Mouse (Mus musculus) kidney, embryonic 15.5 days (tissue): ENCODE data around the gene Htt. TPM values are rescaled to one million over a fixed set of nuclear protein-coding genes. Genes with fewer than 3 reads are reported as not detected.
"Not testable (repeated sequence)": the region's sequence is repeated elsewhere in the genome, so short reads cannot be mapped to it uniquely, and the experiment has no call there.

Experiments
- ATAC-seq: fragments of 200-750 bp; cut with Nextera tagmentation; replicated peaks from 2 replicates; pipeline ENCODE4 v1.8.0; 2017; ENCODE audit warnings: moderate TSS enrichment; ENCODE audit not compliant: low FRiP score
- H3K27ac ChIP-seq: fragments of 300-500 bp; sonication (generic); 2 replicates; pipeline ENCODE4 v1.5.1; 2015; ENCODE audit warnings: mild to moderate bottlenecking, inconsistent platforms
- H3K27me3 ChIP-seq: fragments of 300-500 bp; sonication (generic); 2 replicates; pipeline ENCODE4 v1.6.1; 2015; ENCODE audit warnings: inconsistent platforms
- H3K36me3 ChIP-seq: fragments of 300-500 bp; sonication (generic); 2 replicates; pipeline ENCODE4 v1.6.1; 2015; ENCODE audit warnings: inconsistent platforms
- H3K4me1 ChIP-seq: fragments of 300-500 bp; sonication (generic); 2 replicates; pipeline ENCODE4 v1.6.1; 2015; ENCODE audit warnings: inconsistent platforms
- H3K4me2 ChIP-seq: fragments of 300-500 bp; sonication (generic); 2 replicates; pipeline ENCODE4 v1.6.1; 2015; ENCODE audit warnings: moderate library complexity, mild to moderate bottlenecking, inconsistent platforms
- H3K4me3 ChIP-seq: fragments of 300-500 bp; sonication (generic); replicated peaks from 2 replicates; pipeline ENCODE4 v1.5.1; 2015; ENCODE audit warnings: mild to moderate bottlenecking, inconsistent platforms
- H3K9ac ChIP-seq: fragments of 300-500 bp; sonication (generic); 2 replicates; pipeline ENCODE4 v1.6.1; 2015; ENCODE audit warnings: mild to moderate bottlenecking, inconsistent platforms
- H3K9me3 ChIP-seq: fragments of 300-500 bp; sonication (generic); replicated peaks from 2 replicates; pipeline ENCODE4 v1.6.1; 2016; ENCODE audit warnings: inconsistent platforms
- WGBS: fragments of 180-500 bp; shearing (Covaris S2); methylation state at CpG from one replicate; pipeline ENCODE4 v1.1.7; 2015; ENCODE audit warnings: mixed read lengths; 5-methylcytosine and 5-hydroxymethylcytosine counted together
- polyA plus RNA-seq: library from polyadenylated mRNA; unstranded; fragments of >200 nt; fragmentation: Nextera tagmentation; extraction: Ambion mirVana; gene quantifications from 2 replicates; pipeline ENCODE4 v1.2.1, GENCODE M21; 2015

Gene Htt
- polyA plus RNA-seq, 1 experiment from 2014 or later, result 12.9 TPM

GRCm38 (mm10) chr5:34785027-34785426, 23.5 kb downstream of the Htt start:
- WGBS, result 88% methylated on average over 3 of the region's 3 CpGs

GRCm38 (mm10) chr5:34791141-34791540, 29.6 kb downstream of the Htt start:
- WGBS, result 89% methylated on average over 2 of the region's 2 CpGs
- H3K4me2 ChIP-seq, result no peak overlapping the region
- H3K36me3 ChIP-seq, result peaks cover 61% of the 10 kb centered on the region
- H3K4me1 ChIP-seq, result no peaks in the 10 kb centered on the region
- H3K27ac ChIP-seq, result no peak overlapping the region
- ATAC-seq, result no peak
- H3K27me3 ChIP-seq, result no peaks in the 10 kb centered on the region
- H3K9ac ChIP-seq, result no peak overlapping the region
- H3K9me3 ChIP-seq, result no peaks in the 10 kb centered on the region
- no peak overlapping the region for H3K4me3 ChIP-seq

More at GRCm38 (mm10) chr5:34785027-34785426, 23.5 kb downstream of the Htt start:
- H3K27ac ChIP-seq, result no peak overlapping the region
- peaks cover 31% of the 10 kb centered on the region for H3K36me3 ChIP-seq
- no peak overlapping the region for H3K4me3 ChIP-seq
- ATAC-seq, result no peak
- H3K4me1 ChIP-seq, result no peaks in the 10 kb centered on the region
- no peaks in the 10 kb centered on the region for H3K27me3 ChIP-seq
- no peak overlapping the region for H3K9ac ChIP-seq
- H3K9me3 ChIP-seq, result no peaks in the 10 kb centered on the region
- H3K4me2 ChIP-seq, result no peak overlapping the region

- ATAC-seq, result no peak
- 92% methylated on average over 5 of the region's 5 CpGs for WGBS
- H3K27me3 ChIP-seq, result no peaks in the 10 kb centered on the region
- H3K4me3 ChIP-seq, result no peak overlapping the region
- H3K4me2 ChIP-seq, result no peak overlapping the region
- H3K9ac ChIP-seq, result no peak overlapping the region
- no peaks in the 10 kb centered on the region for H3K9me3 ChIP-seq
- H3K27ac ChIP-seq, result no peak overlapping the region
- H3K4me1 ChIP-seq, result no peaks in the 10 kb centered on the region
- peaks cover 73% of the 10 kb centered on the region for H3K36me3 ChIP-seq
Observed at GRCm38 (mm10) chr5:34800292-34800953, 38.9 kb downstream of the Htt start.

- Histone ChIP-seq H3K9me3 (no peaks in the 10 kb centered on the region), H3K4me1 (no peaks in the 10 kb centered on the region), H3K27me3 (no peaks in the 10 kb centered on the region), H3K27ac (no peak overlapping the region), H3K4me3 (no peak overlapping the region), H3K36me3 (peaks cover 64% of the 10 kb centered on the region), H3K4me2 (no peak overlapping the region), H3K9ac (no peak overlapping the region)
- 97% methylated on average over 1 of the region's 1 CpGs for WGBS
- ATAC-seq, result no peak
Observed at GRCm38 (mm10) chr5:34806038-34806437, 44.5 kb downstream of the Htt start.

- Histone ChIP-seq H3K27me3 (no peaks in the 10 kb centered on the region), H3K9me3 (no peaks in the 10 kb centered on the region), H3K36me3 (peaks cover 70% of the 10 kb centered on the region), H3K27ac (no peak overlapping the region), H3K4me3 (no peak overlapping the region), H3K4me1 (no peaks in the 10 kb centered on the region), H3K9ac (no peak overlapping the region), H3K4me2 (no peak overlapping the region)
- WGBS, result 92% methylated on average over 3 of the region's 3 CpGs
- ATAC-seq, result no peak
Observed at GRCm38 (mm10) chr5:34822431-34823149, 61.0 kb downstream of the Htt start.

GRCm38 (mm10) chr5:34854079-34854478, 92.5 kb downstream of the Htt start:
- no peak for ATAC-seq
- Histone ChIP-seq H3K36me3 (peaks cover 59% of the 10 kb centered on the region), H3K27me3 (no peaks in the 10 kb centered on the region), H3K9me3 (no peaks in the 10 kb centered on the region), H3K27ac (no peak overlapping the region), H3K9ac (no peak overlapping the region), H3K4me1 (no peaks in the 10 kb centered on the region), H3K4me2 (no peak overlapping the region), H3K4me3 (no peak overlapping the region)
- WGBS, result 96% methylated on average over 3 of the region's 3 CpGs

GRCm38 (mm10) chr5:34865367-34865766, 103.8 kb downstream of the Htt start:
- Histone ChIP-seq H3K4me2 (no peak overlapping the region), H3K9ac (no peak overlapping the region), H3K27me3 (no peaks in the 10 kb centered on the region), H3K36me3 (peaks cover 64% of the 10 kb centered on the region), H3K9me3 (no peaks in the 10 kb centered on the region), H3K27ac (no peak overlapping the region), H3K4me3 (no peak overlapping the region), H3K4me1 (no peaks in the 10 kb centered on the region)
- WGBS, result 92% methylated on average over 5 of the region's 5 CpGs
- no peak for ATAC-seq

GRCm38 (mm10) chr5:34880307-34880706, 118.8 kb downstream of the Htt start:
- H3K27ac ChIP-seq, H3K27me3 ChIP-seq, H3K4me3 ChIP-seq, H3K4me1 ChIP-seq, ATAC-seq, H3K9ac ChIP-seq, H3K9me3 ChIP-seq, H3K4me2 ChIP-seq: not testable (repeated sequence)
- WGBS, result 94% methylated on average over 3 of the region's 3 CpGs
- peaks cover 87% of the 10 kb centered on the region for H3K36me3 ChIP-seq

- no peaks in the 10 kb centered on the region for H3K9me3 ChIP-seq
- H3K27me3 ChIP-seq, result no peaks in the 10 kb centered on the region
- 93% methylated on average over 3 of the region's 3 CpGs for WGBS
- H3K9ac ChIP-seq, result no peak overlapping the region
- H3K27ac ChIP-seq, result no peak overlapping the region
- no peak overlapping the region for H3K4me2 ChIP-seq
- no peak overlapping the region for H3K4me3 ChIP-seq
- peaks cover 82% of the 10 kb centered on the region for H3K36me3 ChIP-seq
- no peaks in the 10 kb centered on the region for H3K4me1 ChIP-seq
- ATAC-seq, result peak; percentile 29; the same call in 1 of the 2 replicates
Observed at GRCm38 (mm10) chr5:34881023-34881422, 119.5 kb downstream of the Htt start.

- WGBS, result 90% methylated on average over 3 of the region's 3 CpGs
- Histone ChIP-seq H3K4me2 (no peak overlapping the region), H3K36me3 (peaks cover 83% of the 10 kb centered on the region), H3K4me1 (no peaks in the 10 kb centered on the region), H3K27ac (no peak overlapping the region), H3K27me3 (no peaks in the 10 kb centered on the region), H3K9ac (no peak overlapping the region), H3K4me3 (no peak overlapping the region), H3K9me3 (no peaks in the 10 kb centered on the region)
- ATAC-seq, result no peak
Observed at GRCm38 (mm10) chr5:34885250-34885649, 123.7 kb downstream of the Htt start.

GRCm38 (mm10) chr5:34889252-34889651, 127.7 kb downstream of the Htt start:
- 90% methylated on average over 4 of the region's 4 CpGs for WGBS
- no peak overlapping the region for H3K4me2 ChIP-seq

GRCm38 (mm10) chr5:34896697-34897453, 135.3 kb downstream of the Htt start:
- H3K27me3 ChIP-seq, result no peaks in the 10 kb centered on the region
- no peak overlapping the region for H3K9ac ChIP-seq
- no peak overlapping the region for H3K4me2 ChIP-seq
- H3K4me1 ChIP-seq, result no peaks in the 10 kb centered on the region
- WGBS, result 92% methylated on average over 3 of the region's 3 CpGs
- no peak overlapping the region for H3K27ac ChIP-seq
- no peaks in the 10 kb centered on the region for H3K9me3 ChIP-seq
- H3K4me3 ChIP-seq, result no peak overlapping the region
- H3K36me3 ChIP-seq, result peaks cover 95% of the 10 kb centered on the region
- ATAC-seq, result peak; percentile 70; the same call in 1 of the 2 replicates

More at GRCm38 (mm10) chr5:34889252-34889651, 127.7 kb downstream of the Htt start:
- Histone ChIP-seq H3K4me3 (no peak overlapping the region), H3K9ac (no peak overlapping the region), H3K27me3 (no peaks in the 10 kb centered on the region), H3K36me3 (peaks cover 88% of the 10 kb centered on the region), H3K4me1 (no peaks in the 10 kb centered on the region), H3K27ac (no peak overlapping the region), H3K9me3 (no peaks in the 10 kb centered on the region)
- no peak for ATAC-seq
